Mouse (Mus musculus) MEL (cell line): Measurements from ENCODE around the gene Gm10803. TPM values are rescaled to one million over a fixed set of nuclear protein-coding genes. Genes with fewer than 3 reads are reported as not detected.

Experiments
- DNase-seq: peaks from one replicate; pipeline ENCODE4 v3.0.0; 2011; ENCODE audit warnings: low read depth, low spot score
- H3K27ac ChIP-seq: 2 replicates; pipeline ENCODE4 v1.5.1; 2012; ENCODE audit warnings: low read depth, mild to moderate bottlenecking, control low read depth, low read length, moderate library complexity; ENCODE audit not compliant: control insufficient read depth
- H3K27me3 ChIP-seq, 2 experiments: fragments of 150-350 bp in 1 of 2; sonication (generic) in 1 of 2; 2 replicates each; pipeline ENCODE4 v1.6.1; 2012; ENCODE audit warnings: low read length in 2 of 2, mild to moderate bottlenecking in 2 of 2, improper control_type of control experiment in 1 of 2, moderate library complexity in 1 of 2; ENCODE audit not compliant: insufficient read depth in 2 of 2, control insufficient read depth in 1 of 2
- H3K36me3 ChIP-seq, 2 experiments: 2 replicates each; pipeline ENCODE4 v1.6.1; 2012 to 2014; ENCODE audit warnings: low read length in 2 of 2, improper control_type of control experiment in 1 of 2, inconsistent platforms in 1 of 2, mild to moderate bottlenecking in 1 of 2; ENCODE audit not compliant: insufficient read depth in 2 of 2, control insufficient read depth in 1 of 2
- H3K4me1 ChIP-seq, 2 experiments: fragments of 150-350 bp in 1 of 2; sonication (generic) in 1 of 2; 2 replicates each; pipeline ENCODE4 v1.6.1; 2012; ENCODE audit warnings: low read length in 2 of 2, improper control_type of control experiment in 1 of 2, mild to moderate bottlenecking in 1 of 2; ENCODE audit not compliant: insufficient read depth in 2 of 2, control insufficient read depth in 1 of 2
- H3K4me3 ChIP-seq, 2 experiments: fragments of 150-350 bp in 1 of 2; sonication (generic) in 1 of 2; 2 replicates each; pipeline ENCODE4 v1.5.1; 2012; ENCODE audit warnings: low read depth in 2 of 2, low read length in 2 of 2, mild to moderate bottlenecking in 2 of 2, moderate library complexity in 2 of 2, control low read depth in 1 of 2, improper control_type of control experiment in 1 of 2; ENCODE audit not compliant: control insufficient read depth in 1 of 2, insufficient read depth in 1 of 2
- H3K79me2 ChIP-seq: 2 replicates; pipeline ENCODE4 v1.6.1; 2012; ENCODE audit warnings: mild to moderate bottlenecking, low read length, moderate library complexity; ENCODE audit not compliant: control insufficient read depth, poor library complexity, insufficient read depth
- H3K9ac ChIP-seq: 2 replicates; pipeline ENCODE4 v1.6.1; 2012; ENCODE audit warnings: low read depth, mild to moderate bottlenecking, control low read depth, low read length, moderate library complexity; ENCODE audit not compliant: control insufficient read depth, poor library complexity, severe bottlenecking
- H3K9me3 ChIP-seq: fragments of 150-350 bp; sonication (generic); replicated peaks from 2 replicates; pipeline ENCODE4 v1.6.1; 2012; ENCODE audit warnings: mild to moderate bottlenecking, low read length, improper control_type of control experiment, moderate library complexity; ENCODE audit not compliant: insufficient read depth
- BHLHE40 ChIP-seq: IDR thresholded peaks from 2 replicates; pipeline ENCODE4 v1.6.1; 2012; ENCODE audit warnings: low read depth, mild to moderate bottlenecking, inconsistent platforms, low read length, improper control_type of control experiment, borderline replicate concordance
- CHD2 ChIP-seq: IDR thresholded peaks from 2 replicates; pipeline ENCODE4 v1.6.1; 2011; ENCODE audit warnings: low read length, improper control_type of control experiment
- E2F4 ChIP-seq: IDR thresholded peaks from 2 replicates; pipeline ENCODE4 v1.6.1; 2011; ENCODE audit warnings: low read depth, low read length, improper control_type of control experiment, borderline replicate concordance
- ELF1 ChIP-seq: IDR thresholded peaks from 2 replicates; pipeline ENCODE4 v1.6.1; 2014; ENCODE audit warnings: low read depth, mild to moderate bottlenecking, inconsistent platforms, low read length, improper control_type of control experiment, moderate library complexity
- GATA1 ChIP-seq: IDR thresholded peaks from 2 replicates; pipeline ENCODE4 v1.6.1; 2011; ENCODE audit warnings: low read depth, low read length, improper control_type of control experiment
- HCFC1 ChIP-seq: IDR thresholded peaks from 2 replicates; pipeline ENCODE4 v1.6.1; 2012; ENCODE audit warnings: low read depth, mild to moderate bottlenecking, inconsistent platforms, low read length, improper control_type of control experiment, moderate library complexity
- MAZ ChIP-seq: IDR thresholded peaks from 2 replicates; pipeline ENCODE4 v1.6.1; 2012; ENCODE audit warnings: low read depth, mild to moderate bottlenecking, inconsistent platforms, low read length, improper control_type of control experiment
- MYB ChIP-seq: IDR thresholded peaks from 2 replicates; pipeline ENCODE4 v1.6.1; 2011; ENCODE audit warnings: mild to moderate bottlenecking, low read depth, low read length, improper control_type of control experiment
- MYC ChIP-seq: IDR thresholded peaks from 2 replicates; pipeline ENCODE4 v1.6.1; 2011; ENCODE audit warnings: low read depth, mild to moderate bottlenecking, low read length, improper control_type of control experiment, moderate library complexity
- NRF1 ChIP-seq: IDR thresholded peaks from 2 replicates; pipeline ENCODE4 v1.6.1; 2014; ENCODE audit warnings: low read depth, mild to moderate bottlenecking, inconsistent platforms, low read length, improper control_type of control experiment, moderate library complexity; ENCODE audit not compliant: poor library complexity, insufficient read depth, severe bottlenecking
- POLR2A ChIP-seq, 2 experiments: IDR thresholded peaks; 2 replicates each; pipeline ENCODE4 v1.6.1; 2011 to 2012; ENCODE audit warnings: low read length in 2 of 2, mild to moderate bottlenecking in 2 of 2, control low read depth in 1 of 2, improper control_type of control experiment in 1 of 2, low read depth in 1 of 2, moderate library complexity in 1 of 2; ENCODE audit not compliant: control insufficient read depth in 1 of 2, insufficient read depth in 1 of 2, poor library complexity in 1 of 2
- POLR2AphosphoS2 ChIP-seq: IDR thresholded peaks from 2 replicates; pipeline ENCODE4 v1.6.1; 2011; ENCODE audit warnings: low read length, improper control_type of control experiment
- RCOR1 ChIP-seq: IDR thresholded peaks from 2 replicates; pipeline ENCODE4 v1.6.1; 2012; ENCODE audit warnings: low read depth, mild to moderate bottlenecking, inconsistent platforms, low read length, improper control_type of control experiment
- SIN3A ChIP-seq: IDR thresholded peaks from 2 replicates; pipeline ENCODE4 v1.6.1; 2012; ENCODE audit warnings: low read length, improper control_type of control experiment, inconsistent platforms
- TAL1 ChIP-seq: IDR thresholded peaks from 2 replicates; pipeline ENCODE4 v1.6.1; 2012; ENCODE audit warnings: mild to moderate bottlenecking, inconsistent platforms, low read length, moderate library complexity, mixed read lengths
- TBP ChIP-seq: IDR thresholded peaks from 2 replicates; pipeline ENCODE4 v1.8.0; 2011; ENCODE audit warnings: low read depth, low read length, improper control_type of control experiment
- UBTF ChIP-seq: IDR thresholded peaks from 2 replicates; pipeline ENCODE4 v1.6.1; 2012; ENCODE audit warnings: low read depth, mild to moderate bottlenecking, inconsistent platforms, low read length, improper control_type of control experiment, moderate library complexity, borderline replicate concordance; ENCODE audit not compliant: insufficient read depth
- ZKSCAN1 ChIP-seq: IDR thresholded peaks from 2 replicates; pipeline ENCODE4 v1.6.1; 2012; ENCODE audit warnings: low read depth, mild to moderate bottlenecking, inconsistent platforms, low read length, improper control_type of control experiment, moderate library complexity
- ZMIZ1 ChIP-seq: IDR thresholded peaks from 2 replicates; pipeline ENCODE4 v1.6.1; 2012; ENCODE audit warnings: low read depth, mild to moderate bottlenecking, inconsistent platforms, low read length, improper control_type of control experiment, moderate library complexity
- polyA plus RNA-seq, 2 experiments: library from polyadenylated mRNA; stranded (reverse) in 1 of 2; unstranded in 1 of 2; fragments of >175 nt in 1 of 2; fragments of >200 nt in 1 of 2; gene quantifications; 2 replicates each; pipeline versions ENCODE4 v1.2.1 to v1.2.4; 2012; ENCODE audit warnings: low replicate concordance in 2 of 2, low read depth in 1 of 2; ENCODE audit not compliant: insufficient read length in 2 of 2, insufficient read depth in 1 of 2, missing spikeins in 1 of 2
- total RNA-seq: library from RNA; depleted of rRNA; stranded (reverse); fragments of 300-350 nt; gene quantifications from 2 replicates; pipeline ENCODE4 v1.2.3, GENCODE M21; 2012

The Gm10803 gene
- total and polyA plus RNA-seq, 3 experiments, result not detected

DNA sequence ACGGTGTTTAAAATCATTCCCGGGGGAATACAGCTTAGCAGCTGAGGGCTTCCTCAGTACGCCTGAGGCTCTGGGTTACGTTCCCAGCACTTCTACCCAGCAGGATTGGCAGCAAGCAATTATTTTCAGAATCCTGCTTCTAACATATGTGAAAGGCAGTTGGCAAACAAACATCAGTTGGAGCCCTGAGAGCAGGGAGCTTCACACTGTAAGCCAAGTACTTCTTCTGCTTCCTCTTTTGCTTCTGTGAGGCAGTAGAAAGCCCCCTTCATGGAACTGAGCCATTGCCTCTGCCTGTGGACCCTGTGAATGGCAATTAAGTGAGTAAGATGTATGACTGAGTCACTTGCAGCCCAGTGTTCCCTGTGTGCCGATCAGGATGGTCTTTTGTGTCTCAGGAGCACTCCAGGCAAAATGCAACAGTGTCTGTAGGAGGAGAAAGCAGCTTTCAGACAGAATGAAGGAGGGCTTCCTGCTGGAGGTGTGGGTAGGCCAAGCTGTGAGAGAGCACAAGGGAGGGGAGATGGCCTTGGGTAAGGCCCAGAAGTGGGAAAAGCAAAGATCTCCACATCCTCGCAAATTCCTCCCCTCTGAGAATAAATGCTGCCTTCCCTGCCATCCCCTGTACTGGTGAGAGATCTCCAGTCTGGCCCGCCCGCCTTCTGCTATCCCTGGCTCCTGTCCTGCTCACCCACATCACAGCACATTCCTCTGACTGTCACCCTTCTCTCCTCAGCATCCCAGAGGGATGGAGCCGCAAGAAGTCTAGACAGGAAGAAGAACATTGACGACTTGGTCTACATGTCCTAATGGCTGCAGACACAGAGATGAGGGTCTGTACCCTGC is 7.5 kb upstream of the Gm10803 start (continued):
- TF ChIP-seq MYC, result no peak

DNA sequence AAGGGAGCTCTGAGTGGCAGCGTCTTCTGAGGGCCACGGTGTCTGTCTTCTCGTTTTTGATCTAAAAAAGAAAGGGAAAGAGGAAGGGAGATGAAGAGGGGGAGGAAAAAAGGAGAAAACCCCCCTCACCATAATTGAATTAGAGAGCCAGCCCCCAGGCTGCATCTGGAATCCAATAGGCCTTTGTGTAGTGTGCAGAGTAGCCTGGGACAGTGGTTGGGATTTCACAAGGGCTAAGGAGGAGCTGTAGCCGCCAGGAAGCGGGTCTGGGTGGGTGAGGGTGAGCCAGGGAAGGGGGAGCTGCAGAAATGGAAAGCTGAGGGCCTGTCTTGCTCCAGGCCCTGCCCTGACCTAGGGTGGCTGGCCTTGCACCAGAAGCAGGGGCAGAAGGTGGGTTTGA is 6.5 kb upstream of the Gm10803 start:
- H3K9ac ChIP-seq, result no peak overlapping the region
- TF ChIP-seq CHD2 (no peak), MYC (no peak), POLR2AphosphoS2 (no peak), POLR2A (IDR thresholded peaks at IDR 0.05; ENCODE audit: control insufficient read depth in 1 of 2, insufficient read depth in 1 of 2, low read depth in 1 of 2, low read length in 2 of 2, poor library complexity in 1 of 2) (no peak), E2F4 (no peak), HCFC1 (no peak), SIN3A (no peak), TBP (no peak)
- TF ChIP-seq, all 39 proteins: peak for 0
- H3K27me3 ChIP-seq, result peaks cover 8 to 22% of the 10 kb centered on the region in 2 experiments; a peak in 3 of 4 replicates
- DNase-seq, result no peak
- no peaks in the 10 kb centered on the region for H3K9me3 ChIP-seq
- no peak overlapping the region for H3K27ac ChIP-seq
- no peaks in the 10 kb centered on the region for H3K79me2 ChIP-seq
- no peaks in the 10 kb centered on the region for H3K4me1 ChIP-seq
- no peak overlapping the region for H3K4me3 ChIP-seq
- H3K36me3 ChIP-seq, result no peaks in the 10 kb centered on the region

DNA sequence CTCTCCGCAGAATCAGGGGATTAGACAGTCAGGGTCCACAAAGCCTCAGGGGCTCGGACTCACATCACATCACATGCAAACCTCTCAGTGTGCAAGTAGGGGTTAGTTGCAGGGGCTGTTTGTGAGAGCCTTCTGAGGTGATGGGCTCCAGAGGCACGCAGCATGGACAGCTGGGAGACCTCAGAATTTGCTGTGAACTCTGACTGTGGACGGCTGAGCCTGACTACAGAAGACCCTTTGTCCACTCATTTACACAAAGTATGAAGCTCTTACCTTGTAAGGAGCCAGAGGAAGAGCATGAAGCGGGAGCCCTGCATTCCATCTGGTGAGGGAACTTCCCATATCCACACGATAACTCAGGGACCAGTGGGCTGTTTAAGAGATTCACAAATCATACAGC is 5.3 kb downstream of the Gm10803 start:
- no peak for DNase-seq
- no peak for TF ChIP-seq ZMIZ1
- TF ChIP-seq MYB, result no peak
- no peak for TF ChIP-seq SIN3A
- no peak for TF ChIP-seq POLR2AphosphoS2
- no peak for TF ChIP-seq NRF1
- TF ChIP-seq TBP, result no peak
- TF ChIP-seq TAL1, result no peak
- no peak for TF ChIP-seq GATA1
- no peak for TF ChIP-seq RCOR1
- no peak for TF ChIP-seq ZKSCAN1
- TF ChIP-seq UBTF, result no peak
- TF ChIP-seq ELF1, result no peak
- TF ChIP-seq MAZ, result no peak
- TF ChIP-seq BHLHE40, result no peak
- Histone ChIP-seq H3K79me2 (no peaks in the 10 kb centered on the region), H3K9me3 (no peaks in the 10 kb centered on the region), H3K36me3 (no peaks in the 10 kb centered on the region), H3K27me3 (peaks cover 6 to 11% of the 10 kb centered on the region in 2 experiments), H3K9ac (no peak overlapping the region), H3K27ac (no peak overlapping the region), H3K4me3 (no peak overlapping the region), H3K4me1 (no peaks in the 10 kb centered on the region)
